Mouse (Mus musculus): ENCODE measurements around the gene Hlcs. TPM values are rescaled to one million over a fixed set of nuclear protein-coding genes. Genes with fewer than 3 reads are reported as not detected.
A peak's percentile ranks its signal among the peaks of the same experiment; 100 is the strongest.

Gene Hlcs
- polyA plus RNA-seq, 1 experiment from 2014 or later, result 8.7 TPM

- no peak overlapping the region for H3K4me2 ChIP-seq
- no peak overlapping the region for H3K27ac ChIP-seq (replicated peaks)
- H3K4me3 ChIP-seq (replicated peaks), result no peak overlapping the region
- 68% methylated on average over 13 of the region's 13 CpGs for WGBS
- H3K4me1 ChIP-seq, result peaks cover 16% of the 10 kb centered on the region
- no peak overlapping the region for H3K9ac ChIP-seq (replicated peaks)
- H3K27me3 ChIP-seq (replicated peaks), result peaks cover 14% of the 10 kb centered on the region
- H3K9me3 ChIP-seq (replicated peaks), result no peaks in the 10 kb centered on the region
- no peak for ATAC-seq (ENCODE audit: low FRiP score)
- no peaks in the 10 kb centered on the region for H3K36me3 ChIP-seq
Measured at GRCm38 (mm10) chr16:94251756-94252155, 61.6 kb downstream of the Hlcs start.

DNA sequence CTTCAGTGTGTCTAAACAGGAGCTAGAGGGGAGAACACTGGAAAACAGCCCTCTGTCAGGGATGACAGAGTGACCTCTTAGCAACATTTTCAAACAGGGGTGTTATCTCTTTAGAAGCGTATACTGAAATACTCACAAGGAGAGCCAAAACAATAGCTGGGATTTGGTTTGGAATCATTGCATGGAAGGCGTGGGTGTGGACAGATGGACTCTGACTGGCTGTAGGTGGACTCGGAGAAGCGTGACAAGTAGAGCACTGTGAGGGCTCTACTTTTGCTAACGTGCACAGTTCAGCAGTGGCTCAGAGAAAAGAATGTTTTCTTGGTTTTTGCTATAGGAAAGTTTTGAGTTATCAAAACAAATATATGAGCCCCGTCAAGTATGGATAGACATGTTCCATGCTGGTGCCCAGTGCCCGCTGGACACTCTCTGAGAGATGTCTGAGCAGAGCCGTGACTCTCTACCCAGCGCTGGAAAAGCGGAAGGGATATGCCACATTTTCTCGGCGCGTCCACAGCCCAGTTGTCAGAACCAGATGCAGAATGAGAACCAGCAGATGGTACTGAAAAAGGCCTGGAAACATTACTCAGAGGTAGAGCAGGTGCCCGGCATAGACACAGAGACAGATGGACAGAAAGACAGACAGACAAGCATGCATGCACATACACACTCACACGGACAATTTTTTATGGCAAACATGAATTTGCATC lies 62.6 kb downstream of the Hlcs start:
- 81% methylated on average over 15 of the region's 15 CpGs for WGBS
- Histone ChIP-seq H3K4me1 (peaks cover 16% of the 10 kb centered on the region), H3K4me2 (no peak overlapping the region), H3K9me3 (replicated peaks) (no peaks in the 10 kb centered on the region), H3K4me3 (replicated peaks) (no peak overlapping the region), H3K27me3 (replicated peaks) (peaks cover 14% of the 10 kb centered on the region), H3K27ac (replicated peaks) (no peak overlapping the region), H3K36me3 (no peaks in the 10 kb centered on the region), H3K9ac (replicated peaks) (no peak overlapping the region)
- ATAC-seq (ENCODE audit: low FRiP score), result no peak

- Histone ChIP-seq H3K4me2 (no peak overlapping the region), H3K9ac (replicated peaks) (no peak overlapping the region), H3K36me3 (no peaks in the 10 kb centered on the region), H3K27ac (replicated peaks) (no peak overlapping the region), H3K4me3 (replicated peaks) (no peak overlapping the region), H3K9me3 (replicated peaks) (no peaks in the 10 kb centered on the region), H3K27me3 (replicated peaks) (peaks cover 10% of the 10 kb centered on the region), H3K4me1 (peaks cover 16% of the 10 kb centered on the region)
- 47% methylated on average over 12 of the region's 12 CpGs for WGBS
- no peak for ATAC-seq (ENCODE audit: low FRiP score)
Measured at GRCm38 (mm10) chr16:94250136-94250535, 63.2 kb downstream of the Hlcs start.

DNA sequence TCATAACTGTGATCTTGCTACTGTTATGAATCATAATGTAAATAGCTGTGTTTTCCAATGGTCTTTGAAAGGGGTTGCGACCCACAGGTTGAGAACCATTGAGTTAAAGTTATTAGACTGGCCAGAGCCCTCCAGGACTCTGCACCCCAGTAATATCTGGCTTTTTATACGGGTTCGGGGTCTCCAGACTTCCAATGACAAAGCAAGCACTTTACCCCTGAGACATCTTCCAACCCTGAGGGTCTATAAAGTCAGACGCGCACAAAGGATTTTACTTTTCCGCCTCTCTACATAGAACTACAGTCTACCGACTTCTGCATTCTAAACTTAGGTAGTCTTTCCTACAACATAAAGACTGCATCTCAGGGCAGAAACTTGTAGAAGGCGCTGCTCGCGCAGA lies 63.7 kb downstream of the Hlcs start:
- WGBS, result 88% methylated on average over 10 of the region's 10 CpGs
- ATAC-seq (ENCODE audit: low FRiP score), result no peak

GRCm38 (mm10) chr16:94248721-94249120 lies 64.7 kb downstream of the Hlcs start:
- Histone ChIP-seq H3K9ac (replicated peaks) (no peak overlapping the region), H3K9me3 (replicated peaks) (no peaks in the 10 kb centered on the region), H3K4me3 (replicated peaks) (no peak overlapping the region), H3K4me1 (peaks cover 10% of the 10 kb centered on the region), H3K27ac (replicated peaks) (no peak overlapping the region), H3K36me3 (no peaks in the 10 kb centered on the region), H3K27me3 (replicated peaks) (peaks cover 8% of the 10 kb centered on the region; the same call in 1 of the 2 replicates), H3K4me2 (no peak overlapping the region)
- ATAC-seq (ENCODE audit: low FRiP score), result no peak
- 92% methylated on average over 15 of the region's 15 CpGs for WGBS

More for the DNA sequence above, 63.7 kb downstream of the Hlcs start:
- Histone ChIP-seq H3K4me3 (replicated peaks) (no peak overlapping the region), H3K36me3 (no peaks in the 10 kb centered on the region), H3K27ac (replicated peaks) (no peak overlapping the region), H3K9me3 (replicated peaks) (no peaks in the 10 kb centered on the region), H3K9ac (replicated peaks) (no peak overlapping the region), H3K4me2 (no peak overlapping the region), H3K4me1 (peaks cover 16% of the 10 kb centered on the region), H3K27me3 (replicated peaks) (peaks cover 10% of the 10 kb centered on the region; the same call in 1 of the 2 replicates)

DNA sequence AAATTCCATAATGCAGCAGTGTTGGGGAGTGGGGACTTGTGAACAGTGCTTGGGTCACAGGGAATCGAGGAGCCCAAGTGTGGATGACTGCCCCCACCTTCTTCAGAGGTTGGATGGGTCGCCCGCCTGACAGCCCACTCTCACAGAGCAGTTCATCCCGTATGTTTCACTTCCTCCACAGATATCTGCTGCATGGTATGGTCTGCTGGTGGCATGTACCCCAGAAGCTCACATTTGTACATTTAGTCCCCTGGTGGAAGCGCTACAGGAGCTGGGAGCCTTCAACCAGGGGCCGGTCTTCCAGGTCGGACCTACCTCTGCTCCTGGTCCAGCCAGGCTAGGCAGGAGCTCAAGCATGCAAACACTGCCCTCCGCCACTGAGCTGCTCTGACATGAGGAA lies 66.4 kb downstream of the Hlcs start:
- no peak overlapping the region for H3K27ac ChIP-seq (replicated peaks)
- no peak for ATAC-seq (ENCODE audit: low FRiP score)
- WGBS, result 91% methylated on average over 8 of the region's 8 CpGs
- H3K9ac ChIP-seq (replicated peaks), result no peak overlapping the region
- H3K36me3 ChIP-seq, result no peaks in the 10 kb centered on the region
- no peak overlapping the region for H3K4me2 ChIP-seq
- no peaks in the 10 kb centered on the region for H3K9me3 ChIP-seq (replicated peaks)
- 0 out of 2 replicates have a peak, but pooled peaks cover 4% of the 10 kb centered on the region for H3K27me3 ChIP-seq (replicated peaks)
- H3K4me3 ChIP-seq (replicated peaks), result no peak overlapping the region
- peaks cover 8% of the 10 kb centered on the region for H3K4me1 ChIP-seq

DNA sequence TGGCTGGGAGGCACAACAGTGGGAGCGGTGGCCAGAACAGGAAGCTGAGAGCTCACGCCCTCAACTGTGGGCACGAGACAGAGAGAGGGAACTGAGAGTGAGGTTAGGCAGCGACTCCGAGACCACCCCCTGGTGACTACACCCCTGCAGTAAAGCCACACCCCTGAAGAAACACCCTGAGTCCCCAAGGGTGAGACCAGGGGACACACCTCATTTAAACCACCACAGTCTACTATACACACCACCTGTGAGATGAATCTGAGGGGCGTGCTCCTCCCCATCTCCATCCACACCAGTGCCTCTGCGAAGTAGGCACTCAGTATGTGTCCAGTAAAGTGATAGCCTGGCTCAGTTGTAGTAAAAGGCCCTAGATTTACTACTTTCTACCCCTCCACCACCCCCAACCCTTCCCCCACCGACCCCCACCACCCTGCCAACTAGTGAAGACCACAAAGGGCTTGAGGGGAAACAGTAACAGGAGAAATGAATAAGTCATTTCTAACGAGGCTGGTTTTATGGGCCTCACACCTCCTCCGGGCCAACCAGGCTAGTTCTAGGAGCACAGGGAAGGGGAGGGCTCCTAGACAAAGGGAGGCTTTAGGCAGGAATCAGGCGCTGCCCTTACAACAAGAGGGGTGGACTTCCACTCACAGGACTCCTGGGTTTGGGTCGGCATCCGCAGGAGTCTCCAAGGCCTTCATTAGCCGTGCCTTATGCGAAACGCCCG lies 67.2 kb downstream of the Hlcs start:
- no peak for ATAC-seq (ENCODE audit: low FRiP score)
- Histone ChIP-seq H3K4me2 (no peak overlapping the region), H3K4me1 (peaks cover 8% of the 10 kb centered on the region), H3K36me3 (no peaks in the 10 kb centered on the region), H3K27me3 (replicated peaks) (0 out of 2 replicates have a peak, but pooled peaks cover 4% of the 10 kb centered on the region), H3K9me3 (replicated peaks) (no peaks in the 10 kb centered on the region), H3K27ac (replicated peaks) (no peak overlapping the region), H3K9ac (replicated peaks) (no peak overlapping the region), H3K4me3 (replicated peaks) (no peak overlapping the region)
- WGBS, result 55% methylated on average over 17 of the region's 17 CpGs

- ATAC-seq (ENCODE audit: low FRiP score), result no peak
- Histone ChIP-seq H3K4me1 (peaks cover 8% of the 10 kb centered on the region), H3K9me3 (replicated peaks) (no peaks in the 10 kb centered on the region), H3K27me3 (replicated peaks) (peaks cover 16% of the 10 kb centered on the region; the same call in 1 of the 2 replicates), H3K9ac (replicated peaks) (no peak overlapping the region), H3K36me3 (no peaks in the 10 kb centered on the region), H3K4me2 (no peak overlapping the region), H3K27ac (replicated peaks) (no peak overlapping the region), H3K4me3 (replicated peaks) (no peak overlapping the region)
- 91% methylated on average over 10 of the region's 10 CpGs for WGBS
Measured at GRCm38 (mm10) chr16:94241126-94241525, 72.2 kb downstream of the Hlcs start.

DNA sequence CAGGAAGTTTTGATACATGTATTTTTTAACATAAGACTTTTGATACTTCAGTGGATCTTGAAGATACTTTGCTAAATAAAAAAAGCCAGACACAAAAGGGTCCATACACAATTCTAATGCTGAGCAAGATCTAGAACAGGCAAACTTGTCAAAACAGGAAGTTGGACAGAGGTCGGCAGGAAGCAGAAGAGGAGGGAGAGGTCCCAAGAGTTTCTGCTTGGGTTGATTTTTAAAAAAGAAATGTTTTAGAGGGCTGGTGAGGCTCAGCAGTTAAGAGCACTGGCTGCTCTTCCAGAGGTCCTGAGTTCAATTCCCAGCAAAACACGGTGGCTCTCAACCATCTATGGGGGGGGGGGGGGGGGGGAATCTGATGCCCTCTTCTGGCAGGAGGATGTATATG lies 73.2 kb downstream of the Hlcs start:
- Histone ChIP-seq H3K27ac (replicated peaks) (no peak overlapping the region), H3K4me2 (no peak overlapping the region), H3K4me1 (peaks cover 8% of the 10 kb centered on the region), H3K27me3 (replicated peaks) (peaks cover 16% of the 10 kb centered on the region; the same call in 1 of the 2 replicates), H3K9me3 (replicated peaks) (no peaks in the 10 kb centered on the region), H3K36me3 (no peaks in the 10 kb centered on the region), H3K4me3 (replicated peaks) (no peak overlapping the region), H3K9ac (replicated peaks) (no peak overlapping the region)
- no peak for ATAC-seq (ENCODE audit: low FRiP score)
- 48% methylated on average over 2 of the region's 2 CpGs for WGBS

- Histone ChIP-seq H3K9ac (replicated peaks) (no peak overlapping the region), H3K36me3 (no peaks in the 10 kb centered on the region), H3K4me1 (peaks cover 8% of the 10 kb centered on the region), H3K4me2 (no peak overlapping the region), H3K27me3 (replicated peaks) (peaks cover 16% of the 10 kb centered on the region; the same call in 1 of the 2 replicates), H3K9me3 (replicated peaks) (no peaks in the 10 kb centered on the region), H3K4me3 (replicated peaks) (no peak overlapping the region), H3K27ac (replicated peaks) (no peak overlapping the region)
- WGBS, result 92% methylated on average over 6 of the region's 6 CpGs
- no peak for ATAC-seq (ENCODE audit: low FRiP score)
Measured at GRCm38 (mm10) chr16:94239567-94239966, 73.8 kb downstream of the Hlcs start.

DNA sequence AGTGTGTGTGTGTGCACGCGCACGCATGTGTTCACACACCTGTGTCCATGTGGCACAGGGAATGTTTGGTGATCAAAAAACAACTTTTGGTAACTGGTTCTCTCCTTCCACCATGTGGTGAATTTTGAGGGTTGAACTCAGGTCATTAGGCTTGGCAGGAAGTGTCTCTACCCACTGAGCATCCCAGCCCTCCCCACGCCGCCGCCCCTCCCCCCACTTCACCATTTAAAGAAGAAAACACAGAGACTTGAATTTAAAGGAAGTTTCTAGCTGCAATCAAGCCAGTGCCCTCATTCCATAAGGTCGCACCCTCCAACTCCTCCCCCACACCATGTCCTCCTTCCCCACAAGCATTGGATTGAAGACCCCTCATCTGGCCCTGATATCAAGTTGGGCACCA lies 74.2 kb downstream of the Hlcs start:
- H3K9ac ChIP-seq (replicated peaks), result no peak overlapping the region
- WGBS, result 95% methylated on average over 7 of the region's 7 CpGs
- peaks cover 8% of the 10 kb centered on the region for H3K4me1 ChIP-seq
- H3K4me3 ChIP-seq (replicated peaks), result no peak overlapping the region
- H3K27ac ChIP-seq (replicated peaks), result no peak overlapping the region
- H3K4me2 ChIP-seq, result no peak overlapping the region
- peaks cover 19% of the 10 kb centered on the region; the same call in 1 of the 2 replicates for H3K27me3 ChIP-seq (replicated peaks)
- ATAC-seq (ENCODE audit: low FRiP score), result no peak
- H3K9me3 ChIP-seq (replicated peaks), result no peaks in the 10 kb centered on the region
- no peaks in the 10 kb centered on the region for H3K36me3 ChIP-seq

- Histone ChIP-seq H3K9me3 (replicated peaks) (no peaks in the 10 kb centered on the region), H3K27ac (replicated peaks) (no peak overlapping the region), H3K4me1 (peaks cover 8% of the 10 kb centered on the region), H3K4me3 (replicated peaks) (no peak overlapping the region), H3K27me3 (replicated peaks) (peaks cover 31% of the 10 kb centered on the region), H3K4me2 (0 out of 2 replicates have a peak overlapping the region, but pooled peaks have one; percentile 20), H3K36me3 (no peaks in the 10 kb centered on the region), H3K9ac (replicated peaks) (no peak overlapping the region)
- no peak for ATAC-seq (ENCODE audit: low FRiP score)
- WGBS, result 71% methylated on average over 6 of the region's 6 CpGs
Measured at GRCm38 (mm10) chr16:94237130-94237484, 76.3 kb downstream of the Hlcs start.

Measured in neural tube, embryonic 15.5 days (tissue).